Mouse (Mus musculus) colon, adult 2 months (tissue): ENCODE measurements around the gene Bbs9. TPM values are rescaled to one million over a fixed set of nuclear protein-coding genes. Genes with fewer than 3 reads are reported as not detected.

Experiments
- polyA plus RNA-seq: library from polyadenylated mRNA; depleted of rRNA; stranded (reverse); fragments of >200 nt; gene quantifications from 2 replicates; pipeline ENCODE4 v1.2.3, GENCODE M21; 2012; rRNA removed

Bbs9 gene
- polyA plus RNA-seq = 4.0 and 6.5 TPM in 2 replicates

DNA sequence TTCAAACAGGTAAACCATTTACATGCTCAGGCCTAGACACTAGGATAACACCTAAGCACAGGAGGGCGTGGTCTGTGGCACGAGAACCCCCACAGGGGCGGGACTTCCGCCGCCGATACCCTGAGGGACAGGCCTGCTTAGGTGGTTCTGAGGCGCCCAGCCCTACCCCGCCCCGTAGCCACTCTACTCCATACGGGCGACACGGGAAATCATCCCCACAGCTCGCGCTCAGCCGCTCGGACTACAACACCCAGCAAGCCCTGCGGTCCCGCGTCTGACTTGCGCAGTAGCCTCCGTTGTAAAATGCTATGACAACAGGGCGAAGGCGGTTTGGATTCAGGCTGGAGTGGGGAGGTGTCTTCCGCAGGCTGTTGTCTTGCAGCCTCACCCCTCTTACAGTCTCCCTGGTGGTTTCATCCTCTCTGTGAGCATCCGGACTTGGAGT lies at the start of gene Bbs9:
Bbs9 (plus strand) TSS at position 292 of the 445 bp plus-strand sequence.

DNA sequence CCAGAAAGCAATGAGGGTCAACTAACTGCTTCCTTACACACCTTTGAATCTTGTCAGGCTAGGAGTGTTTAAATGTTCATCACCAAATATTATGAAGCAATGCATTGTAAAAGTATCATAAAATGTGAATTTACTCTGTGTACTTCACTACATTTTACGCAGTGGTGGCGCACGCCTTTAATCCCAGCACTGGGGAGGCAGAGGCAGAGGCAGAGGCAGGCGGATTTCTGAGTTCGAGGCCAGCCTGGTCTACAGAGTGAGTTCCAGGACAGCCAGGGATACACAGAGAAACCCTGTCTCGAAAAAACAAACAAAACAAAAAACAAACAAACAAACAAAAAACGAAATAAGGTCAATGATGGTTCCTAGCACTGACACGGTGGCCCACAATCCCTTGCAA lies 21.5 kb upstream of the Bbs9 start, which contains the start of gene Gm17545:
Gm17545 (plus strand) TSS at position 301 of the 400 bp plus-strand sequence.

DNA sequence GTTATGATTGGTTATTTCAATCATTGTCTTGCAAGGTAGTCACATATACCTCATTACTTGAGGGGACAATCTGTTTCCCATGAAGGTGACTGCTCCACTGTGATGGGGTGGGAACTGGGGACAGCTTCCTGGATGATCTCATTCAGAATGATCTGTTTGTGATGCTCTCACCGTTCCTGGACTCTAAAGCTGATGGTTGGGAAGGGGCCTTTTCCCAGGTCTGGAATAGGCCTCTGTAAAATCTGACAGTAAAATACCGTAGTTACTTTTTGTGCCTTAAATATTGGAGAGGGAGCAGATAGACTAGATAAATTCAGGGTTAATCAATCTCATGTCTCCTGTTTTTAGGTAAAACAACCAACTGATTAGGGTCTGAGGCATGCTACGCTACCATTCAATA lies 5.9 kb upstream of the Bbs9 start, which contains the start of gene Rp9:
Rp9 (minus strand) TSS at position 101 of the 400 bp plus-strand sequence.

Other genes with a start within 250 kb of the Bbs9 start
- gene Zfp599, start 215.8 kb upstream of the Bbs9 start, polyA plus RNA-seq = 0.25 and 0.40 TPM in 2 replicates
- gene Zfp810, start 168.1 kb upstream of the Bbs9 start, polyA plus RNA-seq = 3.6 and 4.0 TPM in 2 replicates
- 1.9 and 2.0 TPM in 2 replicates for gene Anln, start 86.5 kb upstream of the Bbs9 start, polyA plus RNA-seq
- gene 9530077C05Rik, start 64.2 kb upstream of the Bbs9 start, polyA plus RNA-seq = 0.52 and 0.65 TPM in 2 replicates
- gene Gm17545, start 21.4 kb upstream of the Bbs9 start, polyA plus RNA-seq = not detected in 2 replicates
- 120 and 149 TPM in 2 replicates for gene Rp9, start 6.0 kb upstream of the Bbs9 start, polyA plus RNA-seq